Mouse (Mus musculus): ENCODE results near the gene Slc4a5. TPM values are rescaled to one million over a fixed set of nuclear protein-coding genes. Genes with fewer than 3 reads are reported as not detected.

The Slc4a5 gene
- polyA plus RNA-seq, 1 experiment from 2014 or later: 0.05 TPM

DNA sequence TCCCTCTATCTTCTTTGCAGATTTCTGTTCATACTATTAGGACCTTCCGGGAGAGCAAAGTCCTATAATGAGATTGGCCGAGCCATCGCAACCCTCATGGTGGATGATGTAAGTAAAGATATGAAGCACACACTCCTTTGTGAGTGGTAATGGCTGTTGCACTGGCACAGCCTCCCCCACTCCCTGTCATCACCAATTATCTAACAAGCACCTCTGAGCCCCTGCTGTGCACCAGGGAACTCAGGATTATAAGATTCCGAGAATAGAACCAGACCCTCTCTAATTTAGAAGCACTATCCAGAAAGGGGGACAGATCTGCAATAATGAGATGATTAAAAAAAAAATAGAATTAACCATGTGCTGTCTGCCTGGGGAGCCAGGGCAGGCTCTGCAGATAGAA lies 46.0 kb downstream of the Slc4a5 start:
- H3K4me3 ChIP-seq (ENCODE audit: low read depth, low read length): no peak overlapping the region
- no peak for DNase-seq
- no peaks in the 10 kb centered on the region for H3K9me3 ChIP-seq (ENCODE audit: low read length)
- no peaks in the 10 kb centered on the region for H3K4me1 ChIP-seq (ENCODE audit: insufficient read depth)
- WGBS (ENCODE audit: insufficient replicate concordance): 82% methylated on average over 4 of the region's 4 CpGs
- no peak overlapping the region for H3K27ac ChIP-seq (ENCODE audit: low read depth)
- no peaks in the 10 kb centered on the region for H3K27me3 ChIP-seq (ENCODE audit: insufficient read depth, low read length)
- TF ChIP-seq EP300 (IDR thresholded peaks at IDR 0.05; ENCODE audit: low read depth): no peak
- TF ChIP-seq CTCF (IDR thresholded peaks at IDR 0.05; ENCODE audit: low read depth): no peak
- no peak for ATAC-seq
- no peak overlapping the region for H3K9ac ChIP-seq (replicated peaks)
- no peaks in the 10 kb centered on the region for H3K36me3 ChIP-seq (replicated peaks; ENCODE audit: insufficient read depth, low read length)
- no peak overlapping the region for H3K4me2 ChIP-seq (ENCODE audit: low read depth, low read length)

DNA sequence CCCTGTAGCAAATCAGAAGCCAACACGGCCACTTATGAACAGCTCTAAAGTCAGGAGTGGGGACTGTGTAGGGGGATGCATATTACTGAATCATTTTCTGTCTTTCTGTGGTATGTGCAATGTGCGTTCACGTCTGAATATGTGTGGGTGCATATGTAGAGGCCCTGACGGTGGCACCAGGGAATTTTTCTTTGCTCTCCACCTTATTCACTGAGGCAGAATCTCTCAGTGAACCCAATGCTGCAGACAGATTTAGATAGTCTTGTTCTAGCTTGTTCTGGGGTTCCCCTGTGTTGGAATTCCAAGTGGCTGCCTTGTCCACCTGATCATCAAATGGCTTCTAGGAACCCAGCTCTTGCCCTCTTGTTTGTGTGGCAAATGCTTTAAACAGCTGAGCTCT lies 48.0 kb downstream of the Slc4a5 start:
- Histone ChIP-seq H3K4me2 (ENCODE audit: low read depth, low read length) (peak overlapping the region; percentile 81; the same call in 1 of the 2 replicates), H3K27ac (ENCODE audit: low read depth) (no peak overlapping the region), H3K9ac (replicated peaks) (no peak overlapping the region), H3K4me3 (ENCODE audit: low read depth, low read length) (no peak overlapping the region), H3K27me3 (ENCODE audit: insufficient read depth, low read length) (no peaks in the 10 kb centered on the region), H3K9me3 (ENCODE audit: low read length) (no peaks in the 10 kb centered on the region), H3K4me1 (ENCODE audit: insufficient read depth) (no peaks in the 10 kb centered on the region), H3K36me3 (replicated peaks; ENCODE audit: insufficient read depth, low read length) (no peaks in the 10 kb centered on the region)
- 76% methylated on average over 4 of the region's 4 CpGs for WGBS (ENCODE audit: insufficient replicate concordance)
- ATAC-seq: no peak
- no peak for DNase-seq
- no peak for TF ChIP-seq CTCF (IDR thresholded peaks at IDR 0.05; ENCODE audit: low read depth)
- TF ChIP-seq EP300 (IDR thresholded peaks at IDR 0.05; ENCODE audit: low read depth): no peak

DNA sequence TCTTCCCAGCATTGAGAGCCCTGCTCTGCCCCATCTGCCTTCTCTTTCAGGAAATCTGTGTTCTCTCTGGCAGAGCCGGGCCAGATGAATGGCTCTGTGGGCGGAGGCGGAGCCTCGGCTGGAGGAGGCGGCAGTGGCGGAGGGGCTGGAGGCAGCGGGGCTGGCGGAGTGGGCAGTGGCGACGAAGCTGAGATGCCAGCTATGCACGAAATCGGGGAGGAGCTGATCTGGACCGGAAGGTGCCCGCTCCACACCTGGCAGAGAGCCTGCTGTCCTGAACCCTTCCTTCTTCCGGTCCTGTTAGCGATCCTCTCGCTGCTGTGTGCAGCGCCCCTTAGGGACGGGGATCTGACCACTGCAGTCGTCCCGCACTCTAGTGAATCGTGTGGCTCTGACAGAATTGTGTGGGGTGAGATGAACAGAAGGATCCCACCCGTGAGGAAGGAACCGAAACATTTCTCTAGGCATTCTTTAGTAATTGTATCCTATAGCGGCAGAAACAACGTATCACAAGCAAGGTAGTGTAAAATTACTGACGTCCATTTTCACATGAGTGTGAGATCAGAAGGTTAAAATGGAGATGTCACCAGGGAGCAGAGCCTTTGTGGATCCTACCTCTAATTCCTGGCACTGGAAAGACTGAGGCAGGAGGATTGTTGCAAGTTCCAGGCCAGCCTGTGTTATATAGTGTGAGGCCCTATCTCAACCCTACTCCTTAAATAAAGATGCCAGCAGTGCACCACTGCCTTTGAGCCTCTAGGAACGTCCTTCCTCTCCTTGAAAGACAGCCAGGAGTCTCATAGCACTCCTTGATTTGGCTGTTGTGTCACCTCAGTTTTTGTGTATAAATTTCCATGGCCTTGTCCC lies 48.7 kb downstream of the Slc4a5 start:
- peak; percentile 98 for ATAC-seq
- Histone ChIP-seq H3K36me3 (replicated peaks; ENCODE audit: insufficient read depth, low read length) (no peaks in the 10 kb centered on the region), H3K27ac (ENCODE audit: low read depth) (0 out of 2 replicates have a peak overlapping the region, but pooled peaks have one; percentile 24), H3K4me3 (ENCODE audit: low read depth, low read length) (peak overlapping the region; percentile 56), H3K4me2 (ENCODE audit: low read depth, low read length) (peak overlapping the region; percentile 81), H3K9ac (replicated peaks) (peak overlapping the region; percentile 55), H3K9me3 (ENCODE audit: low read length) (no peaks in the 10 kb centered on the region), H3K4me1 (ENCODE audit: insufficient read depth) (no peaks in the 10 kb centered on the region), H3K27me3 (ENCODE audit: insufficient read depth, low read length) (no peaks in the 10 kb centered on the region)
- peak; percentile 80 for DNase-seq
- WGBS (ENCODE audit: insufficient replicate concordance): 2% methylated on average over 25 of the region's 28 CpGs
- TF ChIP-seq EP300 (IDR thresholded peaks at IDR 0.05; ENCODE audit: low read depth) (no peak), CTCF (IDR thresholded peaks at IDR 0.05; ENCODE audit: low read depth) (peak; percentile 69)

DNA sequence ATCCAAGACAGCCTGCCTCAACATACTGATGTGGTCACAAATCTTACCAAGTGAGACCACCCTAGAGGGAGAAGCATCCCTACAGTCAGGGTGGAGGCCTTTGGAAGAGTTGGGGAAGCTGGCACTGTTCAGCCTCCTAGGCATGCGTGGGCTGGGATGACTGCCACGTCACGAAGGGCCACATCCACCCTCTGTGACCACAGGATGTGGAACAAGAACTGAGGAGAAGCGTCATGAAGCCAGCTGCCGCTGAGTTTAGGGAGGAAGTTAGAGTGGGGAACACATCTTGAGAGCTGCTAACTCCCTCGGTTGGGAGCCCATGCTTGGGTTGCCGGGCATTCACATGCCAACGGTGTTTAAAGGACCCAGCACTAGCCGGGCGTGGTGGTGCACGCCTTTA lies 54.1 kb downstream of the Slc4a5 start:
- H3K4me2 ChIP-seq (ENCODE audit: low read depth, low read length): no peak overlapping the region
- no peak for ATAC-seq
- H3K4me3 ChIP-seq (ENCODE audit: low read depth, low read length): no peak overlapping the region
- H3K27me3 ChIP-seq (ENCODE audit: insufficient read depth, low read length): no peaks in the 10 kb centered on the region
- no peaks in the 10 kb centered on the region for H3K9me3 ChIP-seq (ENCODE audit: low read length)
- no peak overlapping the region for H3K27ac ChIP-seq (ENCODE audit: low read depth)
- WGBS (ENCODE audit: insufficient replicate concordance): 43% methylated on average over 11 of the region's 11 CpGs
- no peak for TF ChIP-seq CTCF (IDR thresholded peaks at IDR 0.05; ENCODE audit: low read depth)
- H3K4me1 ChIP-seq (ENCODE audit: insufficient read depth): no peaks in the 10 kb centered on the region
- H3K9ac ChIP-seq (replicated peaks): no peak overlapping the region
- no peaks in the 10 kb centered on the region for H3K36me3 ChIP-seq (replicated peaks; ENCODE audit: insufficient read depth, low read length)
- peak; percentile 24 for DNase-seq

DNA sequence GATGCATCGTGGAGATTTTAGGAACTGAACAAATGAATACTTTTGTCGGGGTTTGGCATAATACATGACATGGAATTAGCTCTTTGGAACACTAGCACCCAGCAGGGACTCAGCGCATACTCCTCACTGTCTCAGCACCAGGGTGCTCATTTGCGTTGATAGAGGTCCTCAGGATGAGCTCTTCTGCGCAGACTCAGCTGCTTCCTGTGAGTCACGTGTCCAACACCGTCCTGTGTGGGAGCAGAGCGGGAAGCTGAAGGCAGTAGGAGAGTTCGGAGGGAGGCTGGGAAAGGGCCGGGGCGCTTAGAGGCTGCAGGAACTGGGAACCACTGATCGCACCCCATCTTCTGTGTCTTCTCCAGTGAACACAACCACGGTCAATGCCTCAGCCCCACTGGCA lies 57.5 kb downstream of the Slc4a5 start:
- Histone ChIP-seq H3K27me3 (ENCODE audit: insufficient read depth, low read length) (no peaks in the 10 kb centered on the region), H3K27ac (ENCODE audit: low read depth) (no peak overlapping the region), H3K4me2 (ENCODE audit: low read depth, low read length) (no peak overlapping the region), H3K9ac (replicated peaks) (no peak overlapping the region), H3K9me3 (ENCODE audit: low read length) (0 out of 2 replicates have a peak, but pooled peaks cover 3% of the 10 kb centered on the region), H3K36me3 (replicated peaks; ENCODE audit: insufficient read depth, low read length) (no peaks in the 10 kb centered on the region), H3K4me3 (ENCODE audit: low read depth, low read length) (no peak overlapping the region), H3K4me1 (ENCODE audit: insufficient read depth) (no peaks in the 10 kb centered on the region)
- DNase-seq (no peak), ATAC-seq (no peak)
- 60% methylated on average over 13 of the region's 13 CpGs for WGBS (ENCODE audit: insufficient replicate concordance)
- TF ChIP-seq CTCF (IDR thresholded peaks at IDR 0.05; ENCODE audit: low read depth): no peak
- TF ChIP-seq EP300 (IDR thresholded peaks at IDR 0.05; ENCODE audit: low read depth): no peak

DNA sequence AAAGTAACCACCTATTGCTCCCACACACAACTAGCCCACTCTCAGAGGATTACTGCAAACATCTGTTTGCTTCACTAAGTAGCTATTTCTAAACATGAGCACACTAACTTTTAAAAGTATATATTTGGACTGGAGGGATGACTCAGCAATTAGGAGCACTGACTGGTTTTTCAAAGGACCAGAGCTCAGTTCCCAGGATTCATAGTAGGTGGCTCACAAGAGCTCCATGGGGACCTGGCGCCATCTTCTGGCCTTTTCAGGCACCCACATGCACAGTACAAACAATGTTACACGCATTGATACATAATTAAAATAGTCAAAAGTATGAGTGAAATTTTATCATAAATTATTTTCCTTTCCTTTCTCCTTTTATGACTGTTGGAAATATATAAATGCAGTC lies 59.3 kb downstream of the Slc4a5 start:
- ATAC-seq: no peak
- Histone ChIP-seq H3K9me3 (ENCODE audit: low read length) (0 out of 2 replicates have a peak, but pooled peaks cover 3% of the 10 kb centered on the region), H3K4me2 (ENCODE audit: low read depth, low read length) (no peak overlapping the region), H3K4me1 (ENCODE audit: insufficient read depth) (no peaks in the 10 kb centered on the region), H3K27ac (ENCODE audit: low read depth) (no peak overlapping the region), H3K27me3 (ENCODE audit: insufficient read depth, low read length) (no peaks in the 10 kb centered on the region), H3K36me3 (replicated peaks; ENCODE audit: insufficient read depth, low read length) (no peaks in the 10 kb centered on the region), H3K9ac (replicated peaks) (no peak overlapping the region), H3K4me3 (ENCODE audit: low read depth, low read length) (no peak overlapping the region)
- TF ChIP-seq CTCF (IDR thresholded peaks at IDR 0.05; ENCODE audit: low read depth): peak; percentile 69
- no peak for TF ChIP-seq EP300 (IDR thresholded peaks at IDR 0.05; ENCODE audit: low read depth)
- WGBS (ENCODE audit: insufficient replicate concordance): 26% methylated on average over 2 of the region's 2 CpGs
- DNase-seq: no peak
